Mouse (Mus musculus) common myeloid progenitor, adult 5-6 weeks (primary cell): Measurements from ENCODE around the gene D230025D16Rik. TPM values are rescaled to one million over a fixed set of nuclear protein-coding genes. Genes with fewer than 3 reads are reported as not detected.
"Not testable (repeated sequence)": the region's sequence is repeated elsewhere in the genome, so short reads cannot be mapped to it uniquely, and the experiment has no call there.

ENCODE experiments used
- ATAC-seq: replicated peaks from 2 replicates; pipeline ENCODE4 v1.8.0; 2016; ENCODE audit warnings: low read depth, mild to moderate bottlenecking, moderate TSS enrichment, inconsistent platforms; ENCODE audit not compliant: poor library complexity, severe bottlenecking
- total RNA-seq: library from RNA; stranded (forward); fragments of 200-1000, 187-1606 nt; gene quantifications from 2 replicates; pipeline ENCODE4 v1.2.3, GENCODE M21; 2017

Gene D230025D16Rik
- 15.8 and 18.0 TPM in 2 replicates for total RNA-seq

- ATAC-seq, result peak; percentile 94
Measured at GRCm38 (mm10) chr8:105224413-105225271, at the start of gene D230025D16Rik. D230025D16Rik (plus strand) TSS chr8:105225145.

- not testable (repeated sequence) for ATAC-seq
Measured at GRCm38 (mm10) chr8:105175287-105175686, 49.7 kb upstream of the D230025D16Rik start.

- no peak for ATAC-seq
Measured at GRCm38 (mm10) chr8:105178211-105178800, 46.6 kb upstream of the D230025D16Rik start.

GRCm38 (mm10) chr8:105182201-105182600 is 42.7 kb upstream of the D230025D16Rik start:
- no peak for ATAC-seq

- no peak for ATAC-seq
Measured at GRCm38 (mm10) chr8:105186467-105187005, 38.4 kb upstream of the D230025D16Rik start.

GRCm38 (mm10) chr8:105192182-105192581 is 32.8 kb upstream of the D230025D16Rik start:
- no peak for ATAC-seq

- no peak for ATAC-seq
Measured at GRCm38 (mm10) chr8:105205748-105206147, 19.2 kb upstream of the D230025D16Rik start.

- no peak for ATAC-seq
Measured at GRCm38 (mm10) chr8:105206766-105207275, 18.1 kb upstream of the D230025D16Rik start.

- no peak for ATAC-seq
Measured at GRCm38 (mm10) chr8:105207675-105208273, 17.2 kb upstream of the D230025D16Rik start.

- no peak for ATAC-seq
Measured at GRCm38 (mm10) chr8:105209153-105210110, 15.5 kb upstream of the D230025D16Rik start.

- no peak for ATAC-seq
Measured at GRCm38 (mm10) chr8:105214104-105214503, 10.8 kb upstream of the D230025D16Rik start.

- peak; percentile 80 for ATAC-seq
Measured at GRCm38 (mm10) chr8:105217926-105218522, 6.9 kb upstream of the D230025D16Rik start.

GRCm38 (mm10) chr8:105223850-105224249 is 1.1 kb upstream of the D230025D16Rik start:
- ATAC-seq, result no peak

- no peak for ATAC-seq
Measured at GRCm38 (mm10) chr8:105225272-105225593, 288 bp downstream of the D230025D16Rik start.

GRCm38 (mm10) chr8:105225917-105226316 is 972 bp downstream of the D230025D16Rik start:
- ATAC-seq, result peak; percentile 29; the same call in 1 of the 2 replicates

GRCm38 (mm10) chr8:105231503-105232320 is 6.8 kb downstream of the D230025D16Rik start:
- 0 out of 2 replicates have a peak, but pooled peaks have one; percentile 36 for ATAC-seq

- ATAC-seq, result not testable (repeated sequence)
Measured at GRCm38 (mm10) chr8:105232321-105232693, 7.4 kb downstream of the D230025D16Rik start.
